Mouse (Mus musculus): ENCODE measurements around the gene Thop1.
"Not testable (repeated sequence)": the region's sequence is repeated elsewhere in the genome, so short reads cannot be mapped to it uniquely, and the experiment has no call there.

Gene Thop1

DNA sequence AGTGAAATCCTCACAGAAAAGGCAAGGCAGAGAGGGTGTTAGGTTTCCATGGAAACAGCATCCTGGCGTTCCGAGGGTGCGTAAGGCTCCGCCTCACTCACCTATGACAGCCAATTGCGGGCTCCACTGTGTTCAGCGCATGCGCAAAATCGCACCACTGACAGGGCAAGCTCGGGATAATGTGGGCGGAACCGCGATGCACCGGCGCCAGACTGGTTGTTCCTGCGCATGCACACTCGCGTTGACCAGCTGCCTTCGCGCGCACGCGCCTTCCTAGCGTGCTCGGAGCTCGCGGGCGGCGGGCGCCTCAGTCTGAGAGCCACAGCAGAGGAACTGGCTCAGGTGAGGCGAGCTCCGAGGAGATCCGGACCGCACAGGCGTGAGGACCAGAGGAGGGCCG lies at the start of gene Thop1:
TSS of gene Thop1 (plus strand) at position 200 of the 400 bp plus-strand sequence.
- DNase-seq (ENCODE audit: low read depth, low spot score): peak; percentile 100

DNA sequence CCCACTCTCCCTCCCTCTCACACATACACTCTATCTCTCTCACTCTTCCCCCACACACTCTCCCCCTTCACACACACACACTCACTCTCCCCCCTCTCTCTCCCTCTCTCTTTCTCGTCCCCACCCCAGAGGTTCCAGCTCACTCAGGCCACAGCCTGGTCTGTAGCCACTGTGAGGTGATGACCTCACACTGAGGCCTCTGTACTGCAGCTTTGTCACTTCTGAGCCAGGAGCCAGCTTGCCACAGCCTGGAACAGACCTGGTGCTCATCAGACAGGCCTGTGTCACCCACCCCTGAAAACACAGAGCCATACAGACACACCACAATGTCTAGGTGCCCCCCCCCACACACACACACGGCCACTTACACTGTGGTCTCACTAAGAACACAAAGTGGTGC lies 49.6 kb upstream of the Thop1 start:
- no peak for DNase-seq (ENCODE audit: low read depth, low spot score)

DNA sequence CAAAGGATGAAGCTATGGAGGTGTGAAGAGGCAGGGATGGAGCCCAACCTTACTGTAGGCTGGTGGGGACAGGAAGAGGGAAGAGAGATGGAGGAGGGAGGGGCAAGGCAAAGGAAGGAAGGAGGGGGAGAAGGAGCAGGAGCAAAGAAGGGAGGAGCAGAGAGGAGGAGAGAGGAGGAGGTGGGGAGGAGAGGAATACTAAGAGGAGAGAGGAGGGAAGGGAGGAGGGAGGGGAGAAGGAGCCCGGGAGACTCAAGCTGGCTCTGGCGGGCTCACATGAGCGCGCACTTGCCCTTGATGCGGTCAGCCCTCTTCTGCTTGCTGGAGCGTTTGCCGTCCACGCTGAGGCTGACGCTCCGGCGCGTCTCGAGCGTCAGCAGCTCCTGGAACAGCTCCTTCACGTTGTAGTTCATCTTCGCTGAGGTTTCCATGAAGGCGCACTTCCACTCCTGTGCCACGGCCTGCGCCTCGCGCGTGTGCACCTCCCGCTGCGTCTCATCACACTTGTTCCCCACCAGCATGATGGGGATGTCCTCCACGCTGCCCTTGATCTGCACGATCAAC lies 48.2 kb upstream of the Thop1 start:
- peak; percentile 61 for DNase-seq (ENCODE audit: low read depth, low spot score)

DNA sequence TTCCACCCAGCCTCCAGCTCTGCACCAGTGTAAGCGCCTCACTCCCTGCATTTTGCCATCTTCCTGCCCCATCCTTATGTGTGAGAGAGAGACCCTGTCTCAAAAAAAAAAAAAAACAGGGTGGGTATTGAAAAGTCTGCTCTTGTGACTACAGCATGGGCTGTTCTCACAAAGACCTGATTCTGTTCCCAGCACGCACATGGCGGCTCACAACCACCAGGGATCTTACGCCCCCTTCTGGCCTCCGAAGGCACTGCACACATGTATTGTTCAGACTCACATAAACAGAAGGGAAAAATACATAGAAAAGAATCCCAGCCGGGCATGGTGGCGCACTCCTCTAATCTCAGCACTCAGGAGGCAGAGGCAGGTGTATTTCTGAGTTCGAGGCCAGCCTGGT lies 47.1 kb upstream of the Thop1 start:
- DNase-seq (ENCODE audit: low read depth, low spot score): peak; percentile 93

DNA sequence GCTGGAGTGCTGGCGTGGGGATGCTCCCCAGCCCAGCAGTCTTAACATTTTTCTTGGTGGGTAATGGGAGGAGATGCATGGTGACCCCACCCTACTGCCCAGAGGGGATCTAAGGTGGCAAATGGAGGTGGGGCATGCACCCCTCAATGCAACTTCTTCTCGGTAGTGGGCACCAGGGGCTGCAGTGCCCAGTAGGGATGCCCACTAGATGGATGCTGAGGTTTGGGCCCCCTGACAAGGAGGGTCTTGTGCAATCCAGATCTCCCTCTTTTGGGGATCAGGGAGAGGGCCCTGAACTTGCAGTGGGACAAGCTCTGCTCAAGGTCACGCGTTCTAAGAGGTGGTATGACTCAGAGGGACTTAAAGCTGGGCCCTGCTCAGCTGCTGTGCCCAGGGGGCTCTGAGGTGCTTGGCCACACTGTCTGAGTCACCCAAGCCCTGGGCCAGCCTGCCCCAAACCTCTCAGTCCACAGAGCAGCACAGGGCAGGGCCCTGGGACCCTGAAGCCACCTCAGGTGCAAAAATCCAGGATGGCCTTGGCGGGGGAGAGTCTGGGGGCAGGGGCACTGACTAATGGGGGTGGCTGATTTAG lies 45.4 kb upstream of the Thop1 start:
- no peak for DNase-seq (ENCODE audit: low read depth, low spot score)

DNA sequence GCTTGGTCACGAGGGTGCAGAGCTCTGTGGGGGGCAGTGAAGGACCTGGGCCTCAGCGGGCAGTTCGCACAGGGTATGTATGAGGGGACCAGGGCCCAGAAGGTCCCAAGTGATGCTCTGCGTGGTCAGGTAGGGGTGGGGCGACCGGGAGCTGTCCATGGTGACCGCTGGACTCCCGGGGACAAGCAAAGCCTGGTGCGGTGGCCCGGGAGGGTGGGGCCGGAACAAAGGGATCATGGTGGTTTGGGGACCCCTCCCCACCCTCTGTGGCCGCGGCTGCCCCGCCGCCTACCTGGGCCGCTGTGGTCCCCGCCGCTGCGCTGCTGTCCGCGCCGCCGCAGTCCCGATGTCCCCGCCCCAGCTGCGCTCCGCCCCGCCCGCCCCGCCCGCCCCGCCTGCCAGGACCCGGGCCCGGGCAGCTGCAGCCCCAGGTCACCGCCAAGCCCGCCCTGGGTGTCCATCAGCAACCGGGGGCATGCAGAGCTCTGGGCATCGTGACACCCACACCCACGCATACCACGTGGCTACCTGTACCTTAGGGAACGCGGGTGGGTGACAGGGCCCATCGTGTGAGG lies 44.7 kb upstream of the Thop1 start:
- DNase-seq (ENCODE audit: low read depth, low spot score): no peak

DNA sequence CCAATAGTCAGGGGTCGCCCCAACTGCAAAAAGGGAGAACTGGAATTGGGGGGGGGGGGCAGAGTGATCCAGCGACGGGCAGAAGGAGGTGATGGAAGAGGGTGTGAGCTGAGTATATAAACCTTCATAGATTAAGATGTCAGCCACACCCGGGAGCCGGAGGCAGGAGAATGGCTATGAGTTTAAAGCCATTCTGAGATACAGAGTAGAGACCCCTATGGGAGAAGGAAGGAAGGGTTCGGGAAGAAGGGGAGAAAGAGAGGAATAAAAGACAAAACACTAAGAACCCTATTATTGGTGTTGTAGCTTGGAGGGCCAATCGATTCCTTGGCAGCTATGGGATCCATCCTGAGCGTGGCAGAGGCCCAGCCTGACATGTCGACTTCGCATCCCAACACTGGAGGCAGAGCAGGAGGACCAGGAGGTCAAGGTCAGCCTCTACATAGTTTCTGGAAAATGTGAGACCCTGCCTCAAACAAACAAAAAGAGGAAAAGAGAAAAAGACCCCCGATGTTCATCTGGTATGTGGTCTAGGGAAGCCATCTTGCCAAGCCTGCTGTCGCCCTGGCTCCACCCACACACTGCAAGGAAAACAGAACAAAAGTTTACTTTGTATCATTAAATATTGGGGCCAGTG lies 44.1 kb upstream of the Thop1 start, which contains the start of gene Diras1:
TSS of gene Diras1 (minus strand) at position 24 of the 637 bp plus-strand sequence.
- no peak for DNase-seq (ENCODE audit: low read depth, low spot score)

DNA sequence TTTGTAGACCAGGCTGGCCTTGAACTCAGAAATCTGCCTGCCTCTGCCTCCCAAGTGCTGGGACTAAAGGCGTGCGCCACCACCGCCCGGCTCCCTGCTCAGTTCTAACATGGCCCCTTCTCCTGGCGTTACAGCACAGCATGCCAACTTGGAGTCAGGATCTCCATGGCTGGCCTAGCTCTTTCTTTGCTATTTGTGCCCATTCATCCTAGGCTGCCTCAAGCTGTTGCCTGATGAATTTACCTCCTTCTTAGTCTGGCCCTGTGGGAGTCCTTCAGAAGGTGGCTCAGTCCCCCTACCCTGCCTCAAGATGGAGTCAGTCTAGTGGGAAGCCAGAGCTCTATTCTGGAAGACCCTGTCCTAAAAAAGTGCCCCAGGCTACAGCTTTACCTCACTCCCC lies 43.0 kb upstream of the Thop1 start:
- DNase-seq (ENCODE audit: low read depth, low spot score): no peak

DNA sequence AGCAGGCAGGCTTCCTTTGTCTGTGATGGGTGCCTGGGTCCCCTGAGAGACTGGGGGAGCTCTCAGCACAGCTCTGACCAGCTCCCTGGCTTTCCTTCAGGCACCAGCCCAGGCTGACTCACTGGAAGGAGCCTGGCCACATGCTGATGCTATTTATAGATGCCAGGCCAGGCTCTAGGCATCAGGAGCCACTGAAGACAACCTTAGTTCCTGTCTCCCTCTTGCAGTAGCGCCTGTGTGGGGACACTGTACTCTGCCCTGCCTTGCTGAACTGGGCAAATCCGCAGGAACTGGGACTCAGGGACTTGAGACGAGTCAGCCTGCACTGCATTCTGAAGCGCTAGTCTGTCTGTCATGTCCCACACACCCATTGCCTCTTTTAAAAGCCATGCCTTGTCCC lies 42.5 kb upstream of the Thop1 start:
- DNase-seq (ENCODE audit: low read depth, low spot score): no peak

DNA sequence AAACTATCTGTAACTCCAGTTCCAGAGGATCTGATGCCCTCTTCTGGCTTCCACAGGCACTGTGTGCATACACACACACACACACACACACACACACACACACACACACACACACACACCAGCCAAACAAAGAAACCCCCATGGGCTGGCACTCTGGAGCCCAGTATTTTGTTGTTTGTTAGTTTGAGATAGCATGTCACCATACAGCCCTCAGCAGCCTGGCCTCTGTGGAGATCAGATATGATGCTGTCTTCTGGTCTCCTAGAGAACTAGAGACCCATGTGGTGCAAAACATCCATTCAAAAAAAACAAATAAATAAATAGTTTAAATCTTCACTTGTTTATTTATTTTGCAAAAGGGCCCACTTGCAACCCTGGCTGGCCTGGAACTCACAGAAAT lies 41.6 kb upstream of the Thop1 start:
- no peak for DNase-seq (ENCODE audit: low read depth, low spot score)

DNA sequence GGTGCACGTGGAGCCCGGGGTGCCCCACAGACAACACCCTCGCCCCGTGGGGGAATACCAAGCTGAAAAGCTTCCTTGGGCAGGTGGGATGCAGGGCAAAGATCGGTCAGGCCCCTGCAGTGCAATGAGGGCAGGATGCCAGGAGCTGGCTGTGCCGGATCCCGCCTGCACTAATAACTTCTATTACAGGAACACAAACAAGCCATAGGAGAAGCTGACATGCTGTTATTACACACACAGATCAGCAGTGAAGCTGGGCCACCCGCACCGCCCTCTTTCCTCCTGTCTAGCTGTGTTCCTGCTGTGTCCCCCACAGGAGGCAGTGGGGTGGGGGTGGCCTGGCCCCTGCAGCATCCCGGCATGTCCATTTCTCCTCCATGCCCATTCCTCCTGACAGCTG lies 40.8 kb upstream of the Thop1 start:
- no peak for DNase-seq (ENCODE audit: low read depth, low spot score)

DNA sequence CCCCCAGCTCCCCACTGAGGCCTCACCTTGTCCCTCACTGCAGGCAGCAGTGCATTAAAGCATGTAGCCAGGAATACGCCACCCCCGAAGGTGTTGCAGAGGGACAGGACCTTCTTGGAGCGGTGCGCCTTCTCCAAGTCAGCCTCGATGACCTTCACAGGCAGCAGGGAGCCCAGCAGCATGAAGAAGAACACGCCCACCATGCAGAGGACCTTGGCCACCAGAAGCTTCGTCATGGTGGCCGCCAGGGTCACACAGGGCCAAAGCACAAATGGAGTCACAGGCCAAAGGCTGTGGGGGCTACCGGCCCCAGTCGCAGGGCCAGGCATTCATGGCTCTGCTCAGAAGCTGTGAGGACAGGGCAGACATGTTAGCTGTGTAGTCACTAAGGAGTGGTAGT lies 36.2 kb upstream of the Thop1 start:
- no peak for DNase-seq (ENCODE audit: low read depth, low spot score)

DNA sequence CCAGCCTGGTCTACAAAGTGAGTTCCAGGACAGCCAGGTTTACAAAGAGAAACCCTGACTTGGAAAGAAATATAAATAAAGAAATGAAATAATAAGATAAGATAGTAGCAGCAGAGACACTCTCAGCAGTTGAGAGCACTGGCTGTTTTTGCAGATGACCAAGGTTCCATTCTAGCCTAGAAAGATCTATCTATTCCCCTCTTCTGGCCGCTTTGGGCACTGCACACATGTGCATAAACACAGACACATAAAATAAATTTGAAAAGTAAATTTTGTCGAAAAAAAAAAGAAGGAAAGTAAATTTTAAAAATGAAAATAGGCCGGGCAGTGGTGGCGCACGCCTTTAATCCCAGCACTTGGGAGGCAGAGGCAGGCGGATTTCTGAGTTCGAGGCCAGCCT lies 33.6 kb upstream of the Thop1 start:
- peak; percentile 60 for DNase-seq (ENCODE audit: low read depth, low spot score)

DNA sequence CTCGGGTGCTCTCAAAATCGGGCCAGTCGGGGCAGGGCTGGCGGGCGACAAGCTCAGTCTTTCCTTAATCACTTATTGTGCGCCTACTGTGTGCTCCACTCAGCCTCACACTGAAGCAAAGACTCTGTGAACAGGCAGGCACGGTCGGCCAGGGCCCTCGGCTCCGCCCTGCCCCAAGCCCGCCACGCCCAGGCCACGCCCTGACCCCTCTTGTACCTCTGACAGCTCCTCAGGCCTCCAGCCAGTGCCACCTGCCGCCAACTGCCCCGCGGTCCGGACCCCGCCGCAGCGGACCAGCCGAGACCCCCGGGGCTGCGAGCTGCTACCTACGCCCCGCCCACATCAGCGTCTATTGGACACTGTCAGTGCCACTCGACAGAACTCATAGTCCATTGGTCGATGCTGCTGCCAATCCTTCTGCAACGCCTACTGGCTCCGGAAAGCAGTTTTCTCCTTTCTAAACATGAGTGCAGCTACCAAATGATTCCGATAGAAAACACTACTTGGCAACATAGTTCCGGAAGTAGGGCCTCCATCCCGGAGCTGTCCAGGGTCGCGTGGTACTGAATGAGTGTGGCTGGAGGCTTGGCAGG lies 32.8 kb upstream of the Thop1 start, which contains the start of gene Slc39a3:
TSS of gene Slc39a3 (minus strand) at position 439 of the 593 bp plus-strand sequence.
- DNase-seq (ENCODE audit: low read depth, low spot score): peak; percentile 100

DNA sequence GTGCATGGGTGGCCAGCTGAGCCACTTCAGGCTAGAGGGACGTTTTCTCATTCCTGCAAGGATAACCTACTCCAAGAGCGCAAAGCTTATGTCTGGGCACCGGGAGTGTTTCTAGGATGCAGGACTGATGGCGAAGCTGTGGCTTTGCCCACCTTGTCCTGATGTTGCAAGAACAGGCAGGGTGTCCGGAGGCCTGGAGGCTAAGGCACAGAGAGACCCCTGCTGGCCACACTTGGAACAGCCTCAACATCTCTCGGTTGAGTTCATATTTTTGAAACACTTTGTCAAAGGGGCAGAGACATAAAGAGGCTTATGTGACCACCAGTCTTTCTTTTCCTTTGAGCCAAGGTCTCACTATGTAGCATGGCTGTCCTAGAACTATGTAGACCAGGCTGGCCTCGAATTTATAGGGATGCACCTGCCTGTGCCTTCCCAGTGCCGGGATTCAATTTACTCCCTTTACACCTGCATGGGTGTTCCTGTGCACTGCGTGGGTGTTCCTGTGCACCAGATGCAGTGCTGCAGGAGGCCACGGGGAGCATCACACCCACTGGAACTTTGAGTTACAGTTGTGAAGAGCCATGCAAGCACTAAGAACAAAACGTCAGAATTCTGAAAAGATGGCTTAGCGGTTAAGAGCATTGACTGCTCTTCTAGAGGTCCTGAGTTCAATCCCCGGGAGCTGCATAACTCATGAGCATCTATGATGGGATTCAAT lies 28.2 kb upstream of the Thop1 start:
- peak; percentile 80 for DNase-seq (ENCODE audit: low read depth, low spot score)

DNA sequence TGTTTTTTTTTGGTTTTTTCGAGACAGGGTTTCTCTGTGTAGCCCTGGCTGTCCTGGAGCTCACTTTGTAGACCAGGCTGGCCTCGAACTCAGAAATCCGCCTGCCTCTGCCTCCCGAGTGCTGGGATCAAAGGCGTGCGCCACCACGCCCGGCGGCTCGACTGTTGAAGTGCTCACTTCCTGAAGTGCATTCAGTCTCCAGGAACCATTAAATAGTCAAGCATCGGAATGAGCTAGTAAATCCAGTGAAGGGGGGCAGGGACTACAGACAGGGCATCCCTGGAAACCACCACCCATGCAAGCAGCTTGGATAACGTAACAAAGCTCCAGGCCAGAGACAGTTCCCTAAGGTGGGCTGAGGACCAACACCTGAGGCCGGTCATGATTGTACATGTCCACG lies 24.6 kb upstream of the Thop1 start:
- DNase-seq (ENCODE audit: low read depth, low spot score): peak; percentile 29

DNA sequence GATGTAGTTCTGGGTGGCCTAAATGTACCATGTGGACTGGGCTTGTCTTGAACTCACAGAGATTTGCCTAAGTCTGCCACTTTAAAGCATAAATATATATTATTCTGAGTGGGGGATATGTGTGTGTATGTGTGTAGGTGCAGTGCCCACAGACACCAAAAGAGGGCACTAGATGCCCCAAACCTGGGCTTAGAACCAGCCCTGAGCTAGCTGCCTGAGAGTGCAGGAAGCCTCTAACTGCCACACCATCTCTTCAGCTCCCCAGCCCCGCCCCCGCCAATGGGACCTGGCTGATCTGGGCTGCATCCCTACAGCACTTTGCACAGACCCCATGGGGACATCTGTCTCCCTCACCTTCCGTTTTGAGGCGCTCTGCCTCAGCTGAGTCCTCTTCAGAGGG lies 19.2 kb upstream of the Thop1 start:
- DNase-seq (ENCODE audit: low read depth, low spot score): peak; percentile 66

DNA sequence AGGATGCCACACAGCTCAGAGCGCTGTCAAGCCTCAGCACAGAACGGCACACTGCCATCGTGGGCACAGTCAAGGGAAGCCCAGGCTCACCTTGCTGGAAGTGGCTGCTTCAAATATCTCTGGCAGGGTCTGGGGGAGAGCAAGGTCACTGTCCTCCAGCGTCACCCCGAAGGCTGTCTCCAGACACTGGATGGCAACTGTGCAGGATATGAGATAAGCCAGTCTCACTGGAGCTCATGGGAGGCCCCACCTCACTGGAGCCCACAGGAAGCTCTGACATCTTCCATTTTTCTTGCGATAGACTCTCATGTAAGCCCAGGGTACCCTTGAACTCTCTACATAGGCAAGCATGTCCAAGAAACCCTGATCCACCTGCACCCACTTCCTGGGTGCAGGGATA lies 18.7 kb upstream of the Thop1 start:
- no peak for DNase-seq (ENCODE audit: low read depth, low spot score)

DNA sequence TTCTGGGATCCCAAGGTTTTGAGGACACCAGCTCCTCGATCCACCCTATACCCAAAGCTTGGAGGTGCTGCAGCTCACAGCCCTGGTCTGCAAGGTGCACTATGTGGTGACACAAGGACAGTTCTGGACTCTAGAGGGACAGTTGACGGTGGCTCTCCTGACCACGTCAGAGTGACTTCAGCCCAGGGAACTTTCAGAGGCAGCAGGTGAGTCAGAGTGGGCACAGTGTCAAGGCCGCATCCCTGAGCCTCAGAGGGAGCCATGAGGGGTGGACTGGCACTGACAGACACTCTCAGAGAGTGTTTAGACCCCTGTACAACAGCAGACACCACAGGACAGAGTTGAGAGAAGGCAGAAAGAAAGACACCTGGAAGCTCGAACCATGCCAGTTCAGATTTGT lies 17.3 kb upstream of the Thop1 start:
- no peak for DNase-seq (ENCODE audit: low read depth, low spot score)

DNA sequence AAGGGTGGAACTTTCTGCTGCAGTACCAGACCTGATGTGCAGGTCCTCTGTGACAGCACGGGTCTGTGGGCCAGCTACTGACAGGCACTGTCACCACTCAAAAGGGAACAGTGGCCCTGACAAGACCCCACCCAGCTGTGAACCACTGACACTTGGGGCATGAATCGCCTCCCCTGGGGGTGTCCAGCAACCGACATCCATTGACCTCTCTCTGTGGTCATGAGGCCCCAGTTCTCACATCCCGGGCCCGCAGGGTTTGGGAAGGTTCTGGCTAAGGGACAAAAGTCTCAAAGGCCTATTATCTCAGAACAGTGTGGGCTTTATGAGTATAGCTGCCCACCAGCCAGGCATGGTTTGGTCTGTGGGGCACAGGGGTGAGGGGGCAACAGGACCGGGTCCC lies 14.7 kb upstream of the Thop1 start:
- DNase-seq (ENCODE audit: low read depth, low spot score): no peak

DNA sequence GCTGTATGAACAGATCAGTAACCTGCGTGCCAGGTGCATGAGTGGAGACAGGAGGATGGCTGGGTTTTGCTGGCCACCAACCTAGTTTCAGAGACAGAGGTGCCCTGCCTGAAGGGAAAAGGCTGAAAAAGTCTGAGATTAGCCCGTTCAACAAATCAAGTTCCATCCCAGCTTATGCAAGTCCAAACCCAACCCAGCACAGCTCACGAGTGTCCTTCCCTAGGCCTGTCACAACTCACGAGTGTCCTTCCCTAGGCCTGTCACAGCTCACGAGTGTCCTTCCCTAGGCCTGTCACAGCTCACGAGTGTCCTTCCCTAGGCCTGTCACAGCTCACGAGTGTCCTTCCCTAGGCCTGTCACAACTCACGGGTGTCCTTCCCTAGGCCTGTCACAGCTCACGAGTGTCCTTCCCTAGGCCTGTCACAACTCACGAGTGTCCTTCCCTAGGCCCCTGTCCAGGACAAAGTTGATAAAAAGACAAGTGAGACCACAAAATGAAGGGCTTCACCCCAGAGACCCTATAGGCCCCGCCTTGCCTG lies 14.0 kb upstream of the Thop1 start:
- DNase-seq (ENCODE audit: low read depth, low spot score): not testable (repeated sequence)

Data from R1 (cell line).